Mouse (Mus musculus) monocyte, adult 5-6 weeks (primary cell): ENCODE results near the gene Slc26a6. TPM values are rescaled to one million over a fixed set of nuclear protein-coding genes. Genes with fewer than 3 reads are reported as not detected.

Experiments
- ATAC-seq: fragments of 153-309, 156-312 bp; replicated peaks from 2 replicates; pipeline ENCODE4 v1.8.0; 2017; ENCODE audit warnings: mild to moderate bottlenecking; ENCODE audit not compliant: low TSS enrichment, insufficient number of reproducible peaks, severe bottlenecking, poor library complexity, low FRiP score
- total RNA-seq: library from RNA; stranded (forward); fragments of 200-1000, 200-491, 200-594 nt; gene quantifications from 3 replicates; pipeline ENCODE4 v1.2.3, GENCODE M21; 2017

Slc26a6 gene
- total RNA-seq, 1 experiment from 2014 or later = 8.4 TPM

- no peak for ATAC-seq
Observed at GRCm38 (mm10) chr9:108945608-108946007, 92.5 kb downstream of the Slc26a6 start.

DNA sequence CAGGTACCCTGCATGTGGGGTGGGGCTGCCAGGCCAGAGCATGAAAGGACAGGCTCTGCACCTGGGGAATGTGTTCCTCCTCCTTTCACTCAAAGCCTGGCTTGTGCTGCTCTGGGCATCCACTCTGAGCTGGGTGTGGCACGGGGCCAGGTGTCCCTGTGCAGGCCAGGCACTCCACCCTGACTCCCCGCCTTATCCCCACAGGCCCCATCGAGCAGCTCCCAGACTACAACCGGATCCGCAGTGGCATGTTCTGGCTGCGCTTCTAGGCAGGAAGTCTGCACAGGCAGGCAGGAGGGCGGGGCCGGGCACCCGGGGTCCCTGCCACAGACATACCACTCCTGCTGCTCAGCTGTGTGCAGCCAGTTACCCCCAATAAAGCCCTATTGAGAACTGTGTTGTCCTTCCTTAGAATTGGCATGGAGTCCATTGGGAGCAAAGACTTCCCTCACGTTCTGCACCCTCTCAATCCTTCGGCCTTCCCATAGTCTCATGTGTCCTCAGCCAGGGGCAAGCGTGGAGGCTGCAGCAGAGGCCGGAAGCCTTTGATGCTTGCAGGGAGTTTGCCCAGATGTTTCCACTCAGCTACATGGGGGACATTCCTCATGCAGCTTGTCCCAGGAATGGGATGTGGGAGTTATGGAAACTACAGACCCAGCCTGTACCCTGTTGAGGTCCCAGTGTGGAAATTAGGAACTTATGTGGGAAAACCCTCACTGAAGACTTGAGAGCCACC lies 96.3 kb downstream of the Slc26a6 start:
- no peak for ATAC-seq

GRCm38 (mm10) chr9:108949967-108950728 lies 97.1 kb downstream of the Slc26a6 start:
- ATAC-seq = no peak

GRCm38 (mm10) chr9:108953081-108953636 lies 100.1 kb downstream of the Slc26a6 start, which contains the start of gene Col7a1:
Gene Col7a1, plus strand, starts transcription at chr9:108953586.
- ATAC-seq = no peak

GRCm38 (mm10) chr9:108955241-108955640 lies 102.2 kb downstream of the Slc26a6 start:
- ATAC-seq = no peak

GRCm38 (mm10) chr9:108955846-108956245 lies 102.8 kb downstream of the Slc26a6 start:
- ATAC-seq = no peak

Other genes with a start within 250 kb of the Slc26a6 start
- 163 to 214 TPM (median 169 TPM) in 3 replicates for gene Arih2, start 203.9 kb upstream of the Slc26a6 start, total RNA-seq
- 41.3 to 54.1 TPM (median 43.3 TPM) in 3 replicates for gene Slc25a20, start 191.2 kb upstream of the Slc26a6 start, total RNA-seq
- 13.1 to 24.5 TPM (median 23.8 TPM) in 3 replicates for gene Prkar2a, start 164.0 kb upstream of the Slc26a6 start, total RNA-seq
- 34.7 to 78.2 TPM (median 74.6 TPM) in 3 replicates for gene Ip6k2, start 69.5 kb upstream of the Slc26a6 start, total RNA-seq
- gene Nckipsd, start 44.9 kb upstream of the Slc26a6 start, total RNA-seq = 1.8 to 7.4 TPM (median 4.9 TPM) in 3 replicates
- gene Celsr3, start 27.0 kb upstream of the Slc26a6 start, total RNA-seq = 0.48 to 2.7 TPM (median 0.68 TPM) in 3 replicates
- not detected in 3 replicates for gene Tmem89, start 61.3 kb downstream of the Slc26a6 start, total RNA-seq
- gene Uqcrc1, start 83.3 kb downstream of the Slc26a6 start, total RNA-seq = 130 to 173 TPM (median 135 TPM) in 3 replicates
- 0.19 to 1.2 TPM (median 0.43 TPM) in 3 replicates for gene Col7a1, start 100.3 kb downstream of the Slc26a6 start, total RNA-seq
- not detected in 3 replicates for gene Ucn2, start 132.7 kb downstream of the Slc26a6 start, total RNA-seq
- 48.6 to 70.1 TPM (median 67.8 TPM) in 3 replicates for gene Pfkfb4, start 138.5 kb downstream of the Slc26a6 start, total RNA-seq
- 523 to 1,277 TPM (median 526 TPM) in 3 replicates for gene Shisa5, start 185.3 kb downstream of the Slc26a6 start, total RNA-seq
- 47.4 to 94.7 TPM (median 64.7 TPM) in 3 replicates for gene Trex1, start 206.5 kb downstream of the Slc26a6 start, total RNA-seq
- 11.1 to 17.6 TPM (median 15.7 TPM) in 3 replicates for gene Atrip, start 220.8 kb downstream of the Slc26a6 start, total RNA-seq
- gene Ccdc51, start 229.2 kb downstream of the Slc26a6 start, total RNA-seq = 3.6 to 10.0 TPM (median 9.5 TPM) in 3 replicates
- 155 to 237 TPM (median 205 TPM) in 3 replicates for gene Tma7, start 229.3 kb downstream of the Slc26a6 start, total RNA-seq
- 0.32 to 5.5 TPM (median 0.78 TPM) in 3 replicates for gene Plxnb1, start 242.1 kb downstream of the Slc26a6 start, total RNA-seq